Mouse (Mus musculus) kidney, postnatal 10 days (tissue): ENCODE measurements around the gene Lamc3.
A peak's percentile ranks its signal among the peaks of the same experiment; 100 is the strongest.

ENCODE experiments used
- DNase-seq: peaks from one replicate; pipeline ENCODE4 v3.0.0; 2021; ENCODE audit warnings: mixed read lengths

Lamc3 gene

GRCm38 (mm10) chr2:31887030-31887429 is at the start of gene Lamc3:
Gene Lamc3, plus strand, starts transcription at chr2:31887291.
- peak; percentile 86 for DNase-seq

GRCm38 (mm10) chr2:31838868-31839267 is 48.2 kb upstream of the Lamc3 start:
- DNase-seq: no peak

- no peak for DNase-seq
Observed at GRCm38 (mm10) chr2:31844729-31845136, 42.4 kb upstream of the Lamc3 start.

- no peak for DNase-seq
Observed at GRCm38 (mm10) chr2:31845512-31845895, 41.6 kb upstream of the Lamc3 start.

- DNase-seq: peak; percentile 53
Observed at GRCm38 (mm10) chr2:31845896-31846691, 41.0 kb upstream of the Lamc3 start, which contains the start of gene Fibcd1. Gene Fibcd1, minus strand, starts transcription at chr2:31846005.

GRCm38 (mm10) chr2:31846692-31847660 is 40.1 kb upstream of the Lamc3 start:
- no peak for DNase-seq

GRCm38 (mm10) chr2:31847908-31848307 is 39.2 kb upstream of the Lamc3 start:
- peak; percentile 65 for DNase-seq

- DNase-seq: no peak
Observed at GRCm38 (mm10) chr2:31850141-31850540, 37.0 kb upstream of the Lamc3 start.

- DNase-seq: no peak
Observed at GRCm38 (mm10) chr2:31855991-31856390, 31.1 kb upstream of the Lamc3 start.

GRCm38 (mm10) chr2:31857180-31857579 is 29.9 kb upstream of the Lamc3 start:
- DNase-seq: peak; percentile 51

- no peak for DNase-seq
Observed at GRCm38 (mm10) chr2:31858500-31858899, 28.6 kb upstream of the Lamc3 start.

GRCm38 (mm10) chr2:31862919-31863318 is 24.2 kb upstream of the Lamc3 start:
- DNase-seq: no peak

- no peak for DNase-seq
Observed at GRCm38 (mm10) chr2:31863766-31864165, 23.3 kb upstream of the Lamc3 start.

GRCm38 (mm10) chr2:31864891-31865290 is 22.2 kb upstream of the Lamc3 start:
- DNase-seq: no peak

- no peak for DNase-seq
Observed at GRCm38 (mm10) chr2:31865322-31865721, 21.8 kb upstream of the Lamc3 start.

- no peak for DNase-seq
Observed at GRCm38 (mm10) chr2:31865794-31866193, 21.3 kb upstream of the Lamc3 start.

GRCm38 (mm10) chr2:31867773-31868537 is 19.1 kb upstream of the Lamc3 start:
- peak; percentile 69 for DNase-seq

- peak; percentile 69 for DNase-seq
Observed at GRCm38 (mm10) chr2:31868538-31869164, 18.4 kb upstream of the Lamc3 start.

- DNase-seq: no peak
Observed at GRCm38 (mm10) chr2:31869692-31870091, 17.4 kb upstream of the Lamc3 start.

- DNase-seq: no peak
Observed at GRCm38 (mm10) chr2:31870683-31871082, 16.4 kb upstream of the Lamc3 start.

GRCm38 (mm10) chr2:31874290-31874855 is 12.7 kb upstream of the Lamc3 start:
- no peak for DNase-seq

GRCm38 (mm10) chr2:31876446-31876845 is 10.6 kb upstream of the Lamc3 start:
- no peak for DNase-seq
